Mouse (Mus musculus) adrenal gland, postnatal 25 days (tissue): ENCODE measurements around the gene Alkbh5. TPM values are rescaled to one million over a fixed set of nuclear protein-coding genes. Genes with fewer than 3 reads are reported as not detected.

Experiments used
- DNase-seq: peaks from one replicate; pipeline ENCODE4 v3.0.0; 2021; ENCODE audit warnings: mixed read lengths
- long read RNA-seq: library from polyadenylated mRNA; stranded (forward); transcript quantifications from one replicate; pipeline ENCODE4 v2.0.0, GENCODE M21; 2021
- total RNA-seq: library from RNA; stranded (reverse); gene quantifications from 2 replicates; pipeline ENCODE4 v1.2.3, GENCODE M21; 2021

The Alkbh5 gene
- 114 and 126 TPM in 2 replicates for total RNA-seq
- long read RNA-seq, full-length matches to known transcripts: 71 of 74 reads
- long read RNA-seq, partial matches to known transcripts: 0 of 74 reads
- long read RNA-seq, other reads (novel, unspliced or antisense): 3 of 74 reads

GRCm38 (mm10) chr11:60536180-60536858 is at the start of gene Alkbh5:
Gene Alkbh5, plus strand, starts transcription at chr11:60536381.
- DNase-seq: no peak

- no peak for DNase-seq
These were observed 43.5 kb upstream of the Alkbh5 start for GRCm38 (mm10) chr11:60492726-60493125.

GRCm38 (mm10) chr11:60495692-60496091 is 40.5 kb upstream of the Alkbh5 start:
- DNase-seq: no peak

- no peak for DNase-seq
These were observed 28.9 kb upstream of the Alkbh5 start for GRCm38 (mm10) chr11:60507281-60507680.

GRCm38 (mm10) chr11:60508950-60509349 is 27.2 kb upstream of the Alkbh5 start:
- DNase-seq: no peak

GRCm38 (mm10) chr11:60509500-60509899 is 26.7 kb upstream of the Alkbh5 start:
- peak; percentile 26 for DNase-seq

GRCm38 (mm10) chr11:60511893-60512292 is 24.3 kb upstream of the Alkbh5 start:
- DNase-seq: no peak

- no peak for DNase-seq
These were observed 23.7 kb upstream of the Alkbh5 start for GRCm38 (mm10) chr11:60512520-60512919.

GRCm38 (mm10) chr11:60514941-60515340 is 21.2 kb upstream of the Alkbh5 start:
- DNase-seq: no peak

- no peak for DNase-seq
These were observed 17.9 kb upstream of the Alkbh5 start for GRCm38 (mm10) chr11:60518305-60518704.

GRCm38 (mm10) chr11:60522027-60522426 is 14.2 kb upstream of the Alkbh5 start:
- DNase-seq: peak; percentile 28

GRCm38 (mm10) chr11:60522661-60523365 is 13.4 kb upstream of the Alkbh5 start:
- DNase-seq: no peak

GRCm38 (mm10) chr11:60526461-60526860 is 9.7 kb upstream of the Alkbh5 start:
- DNase-seq: peak; percentile 16

- peak; percentile 21 for DNase-seq
These were observed 505 bp upstream of the Alkbh5 start for GRCm38 (mm10) chr11:60535676-60536075.

- DNase-seq: peak; percentile 90
These were observed 782 bp downstream of the Alkbh5 start for GRCm38 (mm10) chr11:60536859-60537467.

GRCm38 (mm10) chr11:60537468-60538347 is 1.5 kb downstream of the Alkbh5 start:
- peak; percentile 96 for DNase-seq

GRCm38 (mm10) chr11:60538371-60539281 is 2.4 kb downstream of the Alkbh5 start:
- peak; percentile 50 for DNase-seq

- DNase-seq: no peak
These were observed 3.4 kb downstream of the Alkbh5 start for GRCm38 (mm10) chr11:60539540-60539939.

- peak; percentile 51 for DNase-seq
These were observed 3.9 kb downstream of the Alkbh5 start for GRCm38 (mm10) chr11:60540002-60540610.

GRCm38 (mm10) chr11:60540761-60541160 is 4.6 kb downstream of the Alkbh5 start:
- no peak for DNase-seq
